Mouse (Mus musculus): ENCODE measurements around the gene Usp6nl. TPM values are rescaled to one million over a fixed set of nuclear protein-coding genes. Genes with fewer than 3 reads are reported as not detected.
A peak's percentile ranks its signal among the peaks of the same experiment; 100 is the strongest.

Usp6nl gene
- polyA plus RNA-seq, 1 experiment from 2014 or later = 7.9 TPM

- H3K27me3 ChIP-seq = no peaks in the 10 kb centered on the region
- H3K9ac ChIP-seq = no peak overlapping the region
- H3K27ac ChIP-seq (replicated peaks) = no peak overlapping the region
- no peak overlapping the region for H3K4me2 ChIP-seq
- ATAC-seq (ENCODE audit: low read depth) = no peak
- WGBS = 88% methylated on average over 10 of the region's 10 CpGs
- H3K36me3 ChIP-seq = no peaks in the 10 kb centered on the region
- no peaks in the 10 kb centered on the region for H3K9me3 ChIP-seq
- no peaks in the 10 kb centered on the region for H3K4me1 ChIP-seq (replicated peaks)
- no peak overlapping the region for H3K4me3 ChIP-seq
Observed at GRCm38 (mm10) chr2:6312764-6313163, 9.7 kb upstream of the Usp6nl start.

GRCm38 (mm10) chr2:6313733-6314132 is 8.7 kb upstream of the Usp6nl start:
- no peaks in the 10 kb centered on the region for H3K4me1 ChIP-seq (replicated peaks)
- H3K27ac ChIP-seq (replicated peaks) = no peak overlapping the region
- H3K36me3 ChIP-seq = no peaks in the 10 kb centered on the region
- ATAC-seq (ENCODE audit: low read depth) = no peak
- no peak overlapping the region for H3K4me2 ChIP-seq
- no peaks in the 10 kb centered on the region for H3K27me3 ChIP-seq
- H3K9ac ChIP-seq = no peak overlapping the region
- no peaks in the 10 kb centered on the region for H3K9me3 ChIP-seq
- WGBS = 93% methylated on average over 1 of the region's 1 CpGs
- no peak overlapping the region for H3K4me3 ChIP-seq

- H3K9me3 ChIP-seq = no peaks in the 10 kb centered on the region
Observed at GRCm38 (mm10) chr2:6320153-6320552, 2.3 kb upstream of the Usp6nl start.

GRCm38 (mm10) chr2:6321769-6322375 is 595 bp upstream of the Usp6nl start:
- peak overlapping the region; percentile 98 for H3K27ac ChIP-seq (replicated peaks)
- H3K4me3 ChIP-seq = peak overlapping the region; percentile 91
- peaks cover 32% of the 10 kb centered on the region for H3K4me1 ChIP-seq (replicated peaks)
- H3K36me3 ChIP-seq = no peaks in the 10 kb centered on the region
- H3K9me3 ChIP-seq = no peaks in the 10 kb centered on the region
- H3K9ac ChIP-seq = peak overlapping the region; percentile 97
- H3K27me3 ChIP-seq = 0 out of 2 replicates have a peak, but pooled peaks cover 3% of the 10 kb centered on the region
- 7% methylated on average over 9 of the region's 9 CpGs for WGBS
- H3K4me2 ChIP-seq = peak overlapping the region; percentile 72
- ATAC-seq (ENCODE audit: low read depth) = no peak

More at GRCm38 (mm10) chr2:6320153-6320552, 2.3 kb upstream of the Usp6nl start:
- no peak for ATAC-seq (ENCODE audit: low read depth)
- Histone ChIP-seq H3K4me3 (no peak overlapping the region), H3K36me3 (no peaks in the 10 kb centered on the region), H3K27me3 (0 out of 2 replicates have a peak, but pooled peaks cover 3% of the 10 kb centered on the region), H3K4me2 (no peak overlapping the region), H3K9ac (no peak overlapping the region), H3K4me1 (replicated peaks) (peaks cover 27% of the 10 kb centered on the region), H3K27ac (replicated peaks) (no peak overlapping the region)
- WGBS = 86% methylated on average over 3 of the region's 3 CpGs

GRCm38 (mm10) chr2:6322938-6323521 is 563 bp downstream of the Usp6nl start:
- no peaks in the 10 kb centered on the region for H3K9me3 ChIP-seq
- H3K4me3 ChIP-seq = peak overlapping the region; percentile 91
- peak; percentile 79 for ATAC-seq (ENCODE audit: low read depth)
- peak overlapping the region; percentile 72 for H3K4me2 ChIP-seq
- no peaks in the 10 kb centered on the region for H3K36me3 ChIP-seq
- H3K27ac ChIP-seq (replicated peaks) = peak overlapping the region; percentile 98
- H3K27me3 ChIP-seq = 0 out of 2 replicates have a peak, but pooled peaks cover 3% of the 10 kb centered on the region
- under 1% methylated on average over 59 of the region's 70 CpGs for WGBS
- H3K9ac ChIP-seq = peak overlapping the region; percentile 97
- H3K4me1 ChIP-seq (replicated peaks) = peaks cover 32% of the 10 kb centered on the region

- 62% methylated on average over 3 of the region's 3 CpGs for WGBS
Observed at GRCm38 (mm10) chr2:6325646-6326045, 3.2 kb downstream of the Usp6nl start.

GRCm38 (mm10) chr2:6328927-6329326 is 6.5 kb downstream of the Usp6nl start:
- H3K27me3 ChIP-seq = no peaks in the 10 kb centered on the region
- H3K4me2 ChIP-seq = no peak overlapping the region
- no peak overlapping the region for H3K9ac ChIP-seq
- 88% methylated on average over 7 of the region's 7 CpGs for WGBS
- no peak overlapping the region for H3K4me3 ChIP-seq
- H3K9me3 ChIP-seq = no peaks in the 10 kb centered on the region
- H3K36me3 ChIP-seq = no peaks in the 10 kb centered on the region
- peaks cover 32% of the 10 kb centered on the region for H3K4me1 ChIP-seq (replicated peaks)
- no peak for ATAC-seq (ENCODE audit: low read depth)
- no peak overlapping the region for H3K27ac ChIP-seq (replicated peaks)

More at GRCm38 (mm10) chr2:6325646-6326045, 3.2 kb downstream of the Usp6nl start:
- Histone ChIP-seq H3K4me3 (no peak overlapping the region), H3K27me3 (0 out of 2 replicates have a peak, but pooled peaks cover 3% of the 10 kb centered on the region), H3K9ac (no peak overlapping the region), H3K4me1 (replicated peaks) (peaks cover 34% of the 10 kb centered on the region), H3K9me3 (no peaks in the 10 kb centered on the region), H3K36me3 (no peaks in the 10 kb centered on the region), H3K27ac (replicated peaks) (no peak overlapping the region), H3K4me2 (no peak overlapping the region)
- ATAC-seq (ENCODE audit: low read depth) = no peak

- H3K36me3 ChIP-seq = no peaks in the 10 kb centered on the region
- no peaks in the 10 kb centered on the region for H3K9me3 ChIP-seq
- no peak overlapping the region for H3K9ac ChIP-seq
- peaks cover 17% of the 10 kb centered on the region for H3K4me1 ChIP-seq (replicated peaks)
- H3K27ac ChIP-seq (replicated peaks) = no peak overlapping the region
- ATAC-seq (ENCODE audit: low read depth) = no peak
- H3K27me3 ChIP-seq = no peaks in the 10 kb centered on the region
- no peak overlapping the region for H3K4me2 ChIP-seq
- no peak overlapping the region for H3K4me3 ChIP-seq
- 86% methylated on average over 8 of the region's 8 CpGs for WGBS
Observed at GRCm38 (mm10) chr2:6330756-6331155, 8.3 kb downstream of the Usp6nl start.

GRCm38 (mm10) chr2:6331324-6332137 is 9.1 kb downstream of the Usp6nl start:
- H3K4me3 ChIP-seq = no peak overlapping the region
- peaks cover 17% of the 10 kb centered on the region for H3K4me1 ChIP-seq (replicated peaks)
- no peak overlapping the region for H3K4me2 ChIP-seq
- no peak for ATAC-seq (ENCODE audit: low read depth)
- H3K9me3 ChIP-seq = no peaks in the 10 kb centered on the region
- H3K27me3 ChIP-seq = no peaks in the 10 kb centered on the region
- 65% methylated on average over 7 of the region's 7 CpGs for WGBS
- peak overlapping the region; percentile 28; the same call in 1 of the 2 replicates for H3K27ac ChIP-seq (replicated peaks)
- no peaks in the 10 kb centered on the region for H3K36me3 ChIP-seq
- H3K9ac ChIP-seq = no peak overlapping the region

GRCm38 (mm10) chr2:6333570-6333969 is 11.1 kb downstream of the Usp6nl start:
- Histone ChIP-seq H3K36me3 (no peaks in the 10 kb centered on the region), H3K9ac (no peak overlapping the region), H3K27me3 (no peaks in the 10 kb centered on the region), H3K27ac (replicated peaks) (no peak overlapping the region), H3K4me2 (no peak overlapping the region), H3K4me1 (replicated peaks) (peaks cover 17% of the 10 kb centered on the region), H3K9me3 (no peaks in the 10 kb centered on the region), H3K4me3 (no peak overlapping the region)
- no peak for ATAC-seq (ENCODE audit: low read depth)
- 90% methylated on average over 1 of the region's 1 CpGs for WGBS

GRCm38 (mm10) chr2:6334011-6334410 is 11.5 kb downstream of the Usp6nl start:
- H3K4me2 ChIP-seq = no peak overlapping the region
- no peak overlapping the region for H3K9ac ChIP-seq
- 91% methylated on average over 6 of the region's 6 CpGs for WGBS
- no peaks in the 10 kb centered on the region for H3K9me3 ChIP-seq
- H3K36me3 ChIP-seq = no peaks in the 10 kb centered on the region
- H3K4me1 ChIP-seq (replicated peaks) = peaks cover 17% of the 10 kb centered on the region
- no peak overlapping the region for H3K4me3 ChIP-seq
- H3K27ac ChIP-seq (replicated peaks) = no peak overlapping the region
- H3K27me3 ChIP-seq = no peaks in the 10 kb centered on the region
- no peak for ATAC-seq (ENCODE audit: low read depth)

- no peak overlapping the region for H3K9ac ChIP-seq
- no peaks in the 10 kb centered on the region for H3K27me3 ChIP-seq
- no peak overlapping the region for H3K27ac ChIP-seq (replicated peaks)
- H3K4me3 ChIP-seq = no peak overlapping the region
- no peak overlapping the region for H3K4me2 ChIP-seq
- 85% methylated on average over 14 of the region's 14 CpGs for WGBS
- no peaks in the 10 kb centered on the region for H3K9me3 ChIP-seq
- no peak for ATAC-seq (ENCODE audit: low read depth)
- H3K36me3 ChIP-seq = no peaks in the 10 kb centered on the region
- peaks cover 14% of the 10 kb centered on the region for H3K4me1 ChIP-seq (replicated peaks)
Observed at GRCm38 (mm10) chr2:6335032-6335735, 12.7 kb downstream of the Usp6nl start.
